Mouse (Mus musculus) megakaryocyte, embryonic 14.5 days (primary cell): ENCODE data around the gene Neurog1.

ENCODE experiments used
- FLI1 ChIP-seq: IDR thresholded peaks from 2 replicates; pipeline ENCODE4 v1.6.1; 2012; ENCODE audit warnings: low read length, inconsistent platforms, mixed read lengths
- GATA1 ChIP-seq: IDR thresholded peaks from 3 replicates; pipeline ENCODE4 v1.6.1; 2012; ENCODE audit warnings: mixed read lengths, low read length, inconsistent platforms, borderline replicate concordance

- TF ChIP-seq GATA1: no peak
- no peak for TF ChIP-seq FLI1
Observed at GRCm38 (mm10) chr13:56289998-56290397, 38.0 kb upstream of the Neurog1 start.
